Mouse (Mus musculus) left cerebral cortex, adult 9 months (tissue): ENCODE measurements around the gene Stxbp4.

ENCODE experiments used
- DNase-seq, 2 experiments: peaks; one replicate each; pipeline ENCODE4 v3.0.0; 2022; ENCODE audit warnings: low spot score in 2 of 2

The Stxbp4 gene

GRCm38 (mm10) chr11:90650231-90650885 is 12.5 kb upstream of the Stxbp4 start:
- DNase-seq, result no peak

DNA sequence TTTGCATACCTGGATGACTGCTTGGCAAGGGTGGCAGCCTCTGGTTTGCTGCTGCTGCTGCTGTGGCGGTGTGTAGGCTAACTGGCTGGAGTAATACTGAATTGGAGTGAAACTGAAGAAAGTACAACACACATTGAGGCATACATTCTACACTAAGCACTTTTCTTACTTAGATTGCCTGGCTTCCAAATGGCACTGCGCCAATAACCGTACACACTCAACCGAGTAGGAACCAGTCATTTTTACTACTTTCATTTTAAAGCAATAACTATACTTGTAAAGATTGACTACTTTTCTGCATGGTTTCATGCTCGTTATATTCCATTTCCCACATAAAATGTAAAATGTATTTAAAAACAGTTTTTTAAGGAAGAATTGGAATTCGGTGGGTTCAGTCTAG is 11.9 kb upstream of the Stxbp4 start:
- DNase-seq, result no peak

DNA sequence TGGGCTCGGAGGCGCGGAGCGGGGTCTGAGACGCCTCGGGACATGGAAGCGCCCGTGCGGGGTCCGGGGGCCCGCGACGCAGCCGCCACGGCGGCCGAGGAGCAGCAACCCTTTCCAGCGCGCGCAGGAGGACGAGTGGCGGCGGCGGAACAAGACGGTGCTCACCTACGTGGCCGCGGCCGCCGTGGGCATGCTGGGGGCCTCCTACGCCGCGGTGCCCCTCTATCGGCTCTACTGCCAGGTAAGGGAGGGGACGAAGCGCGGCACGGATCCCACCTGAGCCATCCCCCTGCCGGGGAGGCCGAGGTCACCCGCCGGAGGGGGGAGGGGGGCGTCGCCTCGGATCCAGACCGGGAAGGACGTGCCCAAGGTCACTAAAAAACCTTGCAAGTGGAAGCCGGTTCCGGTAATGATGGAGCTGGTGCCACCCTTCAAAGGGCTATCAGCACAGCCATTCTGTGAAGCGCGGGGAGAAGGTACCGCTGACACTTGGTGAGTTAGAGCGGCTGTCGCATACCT is 487 bp upstream of the Stxbp4 start:
- no peak for DNase-seq

DNA sequence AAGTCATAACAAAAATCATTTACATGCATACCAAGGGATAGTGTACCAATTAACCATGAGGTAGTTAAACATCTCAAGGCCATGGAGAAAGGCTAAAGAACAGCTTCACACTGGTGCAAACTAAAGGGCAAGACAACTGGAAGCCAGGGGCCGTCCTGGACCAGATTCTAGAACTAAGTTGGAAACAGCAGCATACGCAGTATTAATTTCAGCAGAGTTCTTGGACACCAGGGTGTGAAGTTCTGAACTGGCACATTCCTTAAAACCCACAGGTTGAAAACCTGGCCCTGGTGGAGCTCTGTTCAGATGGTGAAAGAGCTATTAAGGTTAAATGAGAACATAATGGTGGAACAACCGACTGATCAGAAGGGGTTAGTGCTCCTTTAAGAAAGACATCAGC is 3.2 kb downstream of the Stxbp4 start:
- DNase-seq, result no peak

DNA sequence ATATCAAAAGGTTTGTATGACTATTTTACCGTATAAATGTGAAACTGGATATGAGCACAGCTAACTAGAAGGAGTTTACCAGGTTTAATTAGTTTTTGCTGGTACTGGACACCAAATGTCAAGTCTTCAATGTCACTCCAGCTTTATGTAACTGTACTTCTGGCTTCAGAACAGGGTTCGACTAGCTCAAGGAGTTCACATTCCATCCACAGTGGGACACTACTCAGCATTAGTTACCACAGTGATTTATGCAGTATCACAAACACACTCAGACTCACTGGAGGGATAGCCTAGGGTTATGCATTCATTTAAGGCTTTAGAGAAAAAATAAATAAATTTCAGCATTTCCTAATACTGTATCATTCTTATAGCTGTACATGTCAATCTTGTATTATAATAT is 5.4 kb downstream of the Stxbp4 start:
- DNase-seq, result no peak

GRCm38 (mm10) chr11:90627751-90628150 is 10.1 kb downstream of the Stxbp4 start:
- DNase-seq, result no peak

DNA sequence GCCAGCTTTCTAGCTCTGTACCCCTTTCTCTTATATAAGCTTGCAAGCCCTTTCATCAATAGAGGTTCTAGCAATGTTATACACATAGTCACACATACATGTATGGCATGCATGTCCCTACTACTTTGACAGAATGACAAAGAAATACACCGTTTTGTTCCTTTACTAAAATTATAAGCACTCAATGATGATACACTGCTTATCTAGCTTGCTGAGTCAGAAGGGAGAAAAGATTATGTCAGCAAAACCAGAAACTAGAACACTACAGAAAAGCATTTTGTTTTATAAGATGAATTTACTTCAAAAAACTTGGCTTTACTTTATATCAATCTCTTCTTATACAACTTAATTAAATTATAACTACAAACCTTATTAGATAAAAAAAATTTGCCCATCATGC is 12.7 kb downstream of the Stxbp4 start:
- DNase-seq, result no peak

DNA sequence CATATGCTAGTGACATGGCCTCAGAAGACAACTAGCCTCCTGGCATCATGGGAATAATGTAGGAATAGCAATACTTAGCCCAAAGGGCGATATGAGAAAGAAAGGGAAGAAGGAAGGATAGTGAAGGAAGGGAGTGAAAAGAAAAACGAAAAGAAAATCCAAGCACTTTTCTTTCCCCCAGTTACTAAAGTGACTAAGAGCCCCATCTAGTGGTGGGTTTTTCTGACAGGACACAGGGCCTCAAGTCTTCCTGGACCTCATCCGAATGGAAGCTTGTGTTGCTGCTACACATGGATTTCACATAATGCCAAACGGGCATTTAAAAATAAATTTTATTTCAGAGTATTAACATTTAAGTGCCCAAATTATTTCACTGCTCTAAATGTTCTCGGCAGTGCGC is 14.4 kb downstream of the Stxbp4 start:
- peak in 1 of 2 experiments; percentile 55 for DNase-seq

DNA sequence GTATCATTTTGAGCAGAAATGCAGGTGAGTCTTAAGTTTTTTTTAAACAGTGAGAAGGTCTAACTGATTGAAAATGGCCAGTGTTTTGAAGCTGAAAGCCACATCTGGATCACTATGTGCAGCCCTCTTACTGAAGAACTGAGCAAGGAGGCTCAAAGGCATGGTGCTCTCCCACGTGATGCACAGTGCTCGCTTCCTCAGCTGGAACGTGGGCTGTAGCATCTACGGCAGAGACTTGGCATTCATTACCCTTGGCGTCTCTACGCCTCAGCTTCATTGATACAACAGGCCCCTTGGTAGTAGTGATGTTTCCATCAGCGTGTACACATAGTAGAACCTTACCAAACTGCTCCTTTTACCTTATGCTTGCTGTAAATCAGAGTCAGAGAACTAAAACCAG is 15.4 kb downstream of the Stxbp4 start:
- DNase-seq, result no peak

- no peak for DNase-seq
These were observed 15.8 kb downstream of the Stxbp4 start for GRCm38 (mm10) chr11:90622044-90622443.

GRCm38 (mm10) chr11:90616431-90616830 is 21.5 kb downstream of the Stxbp4 start:
- no peak for DNase-seq

DNA sequence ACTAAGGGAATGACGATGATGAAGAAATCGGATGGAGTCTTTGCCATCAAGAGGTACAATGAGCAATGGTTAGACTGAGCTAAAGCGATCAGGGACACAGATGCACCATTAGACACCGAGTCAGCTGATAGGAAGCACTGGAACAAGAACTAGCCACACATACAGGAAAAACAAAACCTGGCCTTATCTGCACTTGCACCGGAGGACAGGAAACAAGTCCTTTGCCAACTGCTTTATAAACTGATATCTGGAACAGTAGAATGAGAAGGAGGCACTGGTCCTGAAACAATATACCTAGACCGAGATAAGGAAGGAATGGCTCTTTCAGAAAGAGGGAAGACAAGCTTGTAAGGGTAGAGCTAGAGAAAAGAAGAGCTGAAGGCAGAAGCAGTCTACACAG is 23.1 kb downstream of the Stxbp4 start:
- no peak for DNase-seq

DNA sequence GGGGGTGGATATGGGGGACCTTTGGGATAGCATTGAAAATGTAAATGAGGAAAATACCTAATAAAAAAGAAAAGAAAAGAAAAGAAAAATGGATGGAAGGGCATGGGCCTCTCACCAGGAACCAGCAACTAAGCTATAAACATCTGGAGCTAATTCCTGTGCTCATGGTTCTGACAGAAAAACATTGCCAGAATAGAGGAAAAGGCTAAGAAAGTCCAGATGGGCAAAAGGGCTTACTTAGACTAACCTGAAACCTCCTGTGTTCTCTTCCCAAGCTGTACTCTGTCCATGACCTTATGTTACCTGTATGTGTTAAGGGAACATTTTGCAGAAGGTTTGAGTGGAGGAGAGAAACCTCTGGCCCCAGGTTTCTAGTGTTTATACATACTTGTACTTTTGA is 25.8 kb downstream of the Stxbp4 start:
- DNase-seq, result no peak

DNA sequence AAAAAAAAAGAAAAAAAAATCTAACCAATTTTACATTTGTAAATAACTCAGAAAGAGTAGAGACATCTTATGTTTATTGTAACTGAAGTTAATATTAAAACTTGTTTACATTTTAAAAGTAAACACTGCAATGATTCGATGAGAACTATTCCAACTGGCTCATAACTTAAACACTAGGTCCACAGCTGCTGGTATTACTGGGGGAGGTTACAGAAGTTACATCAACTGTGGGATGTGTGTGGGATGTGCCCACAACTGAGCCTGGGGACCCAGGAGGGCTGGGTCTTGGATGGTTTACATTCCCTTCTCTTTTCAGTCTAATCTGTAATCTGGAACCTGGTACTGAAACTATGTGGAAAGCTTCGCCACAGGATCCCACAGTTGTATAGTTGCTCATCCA is 34.8 kb downstream of the Stxbp4 start:
- DNase-seq, result no peak

GRCm38 (mm10) chr11:90595826-90596225 is 42.1 kb downstream of the Stxbp4 start:
- DNase-seq, result no peak

DNA sequence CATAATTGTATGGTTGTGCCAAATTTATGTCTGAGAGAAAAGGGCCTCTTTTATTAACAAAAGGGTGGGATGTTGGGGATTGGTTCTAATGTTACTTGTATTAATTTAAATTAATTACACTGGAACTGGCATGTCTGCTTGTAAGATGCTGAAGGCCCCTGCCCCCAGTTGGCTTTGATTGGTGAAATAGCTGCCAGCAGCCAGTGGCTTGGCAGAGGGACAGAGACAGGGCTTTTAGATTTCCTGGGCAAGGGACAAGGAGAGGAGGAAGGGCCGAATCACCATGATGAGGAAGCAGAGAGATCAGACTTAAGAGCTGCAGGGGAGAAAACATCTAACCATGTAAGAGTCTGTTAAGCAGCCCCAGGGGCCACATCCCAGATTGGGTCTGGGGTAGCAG is 46.9 kb downstream of the Stxbp4 start:
- DNase-seq, result peak in 1 of 2 experiments; percentile 9

DNA sequence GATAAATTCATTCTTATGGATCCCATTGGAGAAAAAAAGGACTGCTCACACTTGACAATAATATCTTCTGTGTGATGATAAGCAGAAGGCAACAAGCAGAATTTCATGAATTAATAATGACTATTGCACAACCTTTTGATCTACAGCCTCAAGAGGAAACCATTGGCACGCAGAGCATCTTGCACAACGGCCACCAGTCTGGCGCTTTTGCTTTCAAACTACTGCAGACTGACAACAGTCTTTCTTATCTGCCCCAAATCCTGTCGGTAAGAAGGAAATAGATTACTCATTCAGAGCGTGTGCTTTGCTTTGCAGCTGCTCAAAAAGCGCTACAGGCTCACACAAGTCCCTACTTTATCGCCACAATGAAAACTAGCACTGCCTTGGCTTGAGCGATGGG is 51.7 kb downstream of the Stxbp4 start:
- DNase-seq, result no peak

DNA sequence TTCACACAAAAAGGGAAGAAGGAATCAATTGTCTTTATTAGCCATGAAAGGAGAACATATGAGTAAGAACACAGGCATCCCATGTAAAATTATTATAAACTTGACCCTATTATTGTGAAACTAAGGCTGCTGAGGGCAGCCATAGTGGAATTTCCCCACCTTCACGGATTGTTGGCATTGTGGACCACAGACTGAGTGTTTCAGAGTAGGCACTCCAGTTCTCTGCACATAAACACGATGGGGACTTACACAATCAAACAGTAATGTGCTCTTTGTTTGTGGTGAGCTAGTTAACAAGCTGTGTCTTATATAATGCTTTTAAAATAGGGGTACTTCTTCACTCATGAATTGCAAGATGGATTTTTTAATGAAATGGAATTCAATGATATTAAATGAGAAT is 52.1 kb downstream of the Stxbp4 start:
- DNase-seq, result no peak

- no peak for DNase-seq
These were observed 60.7 kb downstream of the Stxbp4 start for GRCm38 (mm10) chr11:90577057-90577780.

DNA sequence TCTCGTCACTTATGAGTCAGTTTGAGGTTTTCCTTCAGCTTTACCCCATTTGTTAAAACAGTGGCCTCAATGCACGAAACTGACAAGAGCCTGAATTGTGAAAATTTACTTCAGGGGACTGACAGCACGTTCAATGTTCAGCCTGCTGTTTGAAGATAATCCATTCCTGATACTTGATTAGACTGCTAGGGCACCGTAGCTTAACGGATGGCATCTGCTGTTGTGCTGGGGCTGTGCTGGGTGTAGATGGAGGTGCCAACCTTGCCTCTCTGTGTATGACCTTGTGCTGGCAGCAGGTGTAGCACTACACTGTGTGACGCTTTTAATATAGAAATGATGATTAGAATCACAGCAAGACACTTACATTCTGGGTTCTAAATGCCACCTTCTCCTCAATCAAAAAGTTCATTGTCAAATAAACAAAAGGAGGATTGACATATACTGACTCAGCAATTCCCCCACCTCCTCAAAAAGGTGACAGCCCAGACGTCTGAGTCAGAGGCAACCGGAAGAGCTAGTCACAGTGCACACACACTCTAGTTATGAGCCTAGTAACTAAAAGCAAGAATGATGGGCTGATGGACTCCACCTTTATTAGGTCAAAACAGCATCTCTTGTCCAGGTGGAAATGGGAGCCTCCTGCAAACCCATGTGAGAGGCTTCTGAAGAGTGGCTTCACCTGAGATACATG is 61.5 kb downstream of the Stxbp4 start:
- DNase-seq, result no peak

GRCm38 (mm10) chr11:90575491-90576048 is 62.3 kb downstream of the Stxbp4 start:
- no peak for DNase-seq

DNA sequence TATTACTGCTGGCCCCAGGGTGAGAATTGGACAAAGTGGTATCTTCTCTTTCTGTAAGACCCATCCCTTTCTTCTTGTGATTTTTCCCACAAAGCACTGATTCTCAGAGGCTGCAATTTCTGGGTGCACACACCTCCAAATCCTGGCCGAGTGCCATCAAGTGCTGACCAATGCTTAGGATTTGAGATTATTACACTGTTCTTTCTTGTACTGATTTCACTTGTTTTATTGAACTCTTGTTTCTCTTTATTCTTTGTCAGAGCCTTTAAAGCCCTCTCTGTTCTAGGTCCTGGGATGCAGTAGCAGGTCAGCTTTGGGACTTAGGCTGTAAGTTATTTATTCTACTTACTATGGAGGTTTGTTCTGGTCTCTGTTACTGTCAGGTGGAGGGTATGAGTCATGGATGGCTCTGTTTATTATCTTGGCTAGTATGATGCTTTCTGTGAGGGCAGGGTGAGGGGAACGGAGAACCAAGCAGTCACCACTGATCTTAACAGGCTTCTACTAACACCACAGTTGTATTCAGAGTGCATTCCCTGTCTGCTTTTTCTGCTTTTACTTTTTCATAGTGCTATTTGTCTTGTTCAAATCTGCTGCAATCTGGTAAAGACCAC is 67.1 kb downstream of the Stxbp4 start:
- DNase-seq, result no peak
